ENCODE assay signal across 15 mouse cellular contexts in the genomic region with DNA sequence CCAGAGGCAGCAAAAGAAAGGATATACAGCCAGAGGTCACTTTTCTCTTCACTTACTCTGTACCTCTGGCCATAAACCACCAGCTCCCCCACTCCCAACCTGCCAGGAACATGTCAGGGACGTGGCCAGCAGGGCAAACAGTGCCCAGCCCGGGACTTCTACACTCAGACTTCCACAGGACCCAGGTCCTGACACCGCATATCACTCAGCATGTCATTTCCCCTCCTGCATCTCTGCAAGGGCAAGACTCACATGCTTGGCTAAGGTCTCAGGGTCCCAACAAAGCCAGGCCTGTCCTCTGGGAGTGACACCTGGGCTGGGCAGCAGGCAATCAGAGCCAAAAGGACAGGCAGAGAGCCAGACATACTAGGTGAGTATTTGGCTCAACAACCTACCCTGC. TPM values are rescaled to one million over a fixed set of nuclear protein-coding genes. Genes with fewer than 3 reads are reported as not detected.
DNase-seq lines count a peak whose midpoint lies in the region; ATAC-seq and TF ChIP-seq lines count a peak whose summit lies in the region.
"Had no signal": no experiment of that assay in that cellular context is flagged by ENCODE, and none has a peak within 500 bp of the region (broad histone marks: within the 10 kb centered on the region; RNA-seq: fewer than 3 reads in every experiment).

No protein-coding gene starts in this region.

- H3K9me3 ChIP-seq in heart, embryonic 10.5 days: no peaks in the 10 kb centered on the region
- no peaks in the 10 kb centered on the region for H3K9me3 ChIP-seq in embryonic facial prominence, embryonic 12.5 days
- H3K9me3 ChIP-seq in hindbrain, embryonic 13.5 days: no peaks in the 10 kb centered on the region
- H3K9me3 ChIP-seq: limb, embryonic 15.5 days; neural tube, embryonic 12.5 days had no signal

- TF ChIP-seq CTCF in kidney, adult 2 months (conservative IDR thresholded peaks at IDR 0.05; ENCODE audit: insufficient read depth, insufficient read length, low read depth, low read length): no peak

- peak; percentile 96 for DNase-seq in heart, adult 11 months
- DNase-seq in heart, embryonic 10.5 days (ENCODE audit: low spot score): no peak
- peak; percentile 41 for DNase-seq in kidney, adult 2 months
- no peak for DNase-seq in kidney, postnatal 10 days
- DNase-seq in urinary bladder, adult 18-20 months (ENCODE audit: low spot score in 2 of 2): no peak
- DNase-seq: adrenal gland, adult 2 months; cerebellum, adult 9-10 months; embryo, embryonic 11 days; gastrocnemius, postnatal 36 days; kidney, postnatal 14 days; lung, embryonic 14.5 days had no signal

- no peaks in the 10 kb centered on the region for H3K36me3 ChIP-seq in heart, embryonic 10.5 days
- no peaks in the 10 kb centered on the region for H3K36me3 ChIP-seq in kidney, adult 2 months (ENCODE audit: control insufficient read depth, insufficient read depth, low read length)
- no peaks in the 10 kb centered on the region for H3K36me3 ChIP-seq in embryonic facial prominence, embryonic 12.5 days
- H3K36me3 ChIP-seq in hindbrain, embryonic 13.5 days: no peaks in the 10 kb centered on the region
- H3K36me3 ChIP-seq: limb, embryonic 15.5 days; neural tube, embryonic 12.5 days had no signal

- peaks cover 19% of the 10 kb centered on the region for H3K4me1 ChIP-seq in heart, embryonic 10.5 days
- H3K4me1 ChIP-seq in kidney, adult 2 months (ENCODE audit: control insufficient read depth, insufficient read depth, low read length): peaks cover 7% of the 10 kb centered on the region; the same call in 1 of the 2 replicates
- peaks cover 22% of the 10 kb centered on the region for H3K4me1 ChIP-seq in embryonic facial prominence, embryonic 12.5 days
- peaks cover 41% of the 10 kb centered on the region for H3K4me1 ChIP-seq in hindbrain, embryonic 13.5 days (replicated peaks)

- H3K27me3 ChIP-seq in heart, embryonic 10.5 days (ENCODE audit: insufficient read depth, poor library complexity, severe bottlenecking): peaks cover 49% of the 10 kb centered on the region
- no peaks in the 10 kb centered on the region for H3K27me3 ChIP-seq in kidney, adult 2 months (replicated peaks; ENCODE audit: control insufficient read depth, insufficient read depth, low read length)
- 0 out of 2 replicates have a peak, but pooled peaks cover 2% of the 10 kb centered on the region for H3K27me3 ChIP-seq in embryonic facial prominence, embryonic 12.5 days
- H3K27me3 ChIP-seq in hindbrain, embryonic 13.5 days: no peaks in the 10 kb centered on the region

- H3K9ac ChIP-seq in embryonic facial prominence, embryonic 12.5 days: no peak overlapping the region
- H3K9ac ChIP-seq in hindbrain, embryonic 13.5 days: no peak overlapping the region
- H3K9ac ChIP-seq: limb, embryonic 15.5 days; lung, embryonic 14.5 days; neural tube, embryonic 12.5 days had no signal

- 47% methylated on average over 3 of the region's 3 CpGs for WGBS in heart, embryonic 10.5 days
- WGBS in kidney, adult 2 months: 59% methylated on average over 3 of the region's 3 CpGs
- 46% methylated on average over 3 of the region's 3 CpGs for WGBS in embryonic facial prominence, embryonic 12.5 days
- WGBS in hindbrain, embryonic 13.5 days: 60% methylated on average over 3 of the region's 3 CpGs

- no peak overlapping the region for H3K4me2 ChIP-seq in embryonic facial prominence, embryonic 12.5 days (replicated peaks)
- no peak overlapping the region for H3K4me2 ChIP-seq in hindbrain, embryonic 13.5 days
- H3K4me2 ChIP-seq: limb, embryonic 15.5 days; lung, embryonic 14.5 days; neural tube, embryonic 12.5 days had no signal

- no peak for ATAC-seq in embryonic facial prominence, embryonic 12.5 days (ENCODE audit: insufficient number of reproducible peaks, insufficient read depth, low FRiP score, low TSS enrichment)
- no peak for ATAC-seq in hindbrain, embryonic 13.5 days (ENCODE audit: low FRiP score)

- H3K4me3 ChIP-seq in heart, embryonic 10.5 days: no peak overlapping the region
- H3K4me3 ChIP-seq in kidney, adult 2 months (ENCODE audit: insufficient read depth, low read depth, low read length): no peak overlapping the region
- no peak overlapping the region for H3K4me3 ChIP-seq in embryonic facial prominence, embryonic 12.5 days
- no peak overlapping the region for H3K4me3 ChIP-seq in hindbrain, embryonic 13.5 days
- H3K4me3 ChIP-seq: limb, embryonic 15.5 days; neural tube, embryonic 12.5 days had no signal

- no peak for TF ChIP-seq POLR2A in kidney, adult 2 months (IDR thresholded peaks at IDR 0.05; ENCODE audit: low read depth, low read length)

- H3K27ac ChIP-seq in heart, embryonic 10.5 days: no peak overlapping the region
- H3K27ac ChIP-seq in kidney, adult 2 months (ENCODE audit: insufficient read depth, low read depth, low read length): peak overlapping the region; percentile 32
- peak overlapping the region; percentile 30; the same call in 1 of the 2 replicates for H3K27ac ChIP-seq in embryonic facial prominence, embryonic 12.5 days
- peak overlapping the region; percentile 18; the same call in 1 of the 2 replicates for H3K27ac ChIP-seq in hindbrain, embryonic 13.5 days
- H3K27ac ChIP-seq: neural tube, embryonic 12.5 days had no signal

RNA-seq across cellular contexts. Expression of gene Tns1, which starts 11.2 kb away (rescaled TPM):
- polyA plus RNA-seq in heart, embryonic 10.5 days (2016; fragmentation: Nextera tagmentation; extraction: Ambion mirVana): 49.8 and 75.4 TPM in 2 replicates
- polyA plus RNA-seq in kidney, adult 2 months (2012; rRNA removed): 400 and 465 TPM in 2 replicates
- polyA plus RNA-seq in embryonic facial prominence, embryonic 12.5 days (2016; fragmentation: Nextera tagmentation; extraction: Ambion mirVana): 38.8 and 39.4 TPM in 2 replicates
- 10.3 and 13.0 TPM in 2 replicates for polyA plus RNA-seq in hindbrain, embryonic 13.5 days (2015; fragmentation: Nextera tagmentation; extraction: Ambion mirVana)

RNA-seq across cellular contexts. Expression of gene Rufy4, which starts 12.3 kb away (rescaled TPM):
- polyA plus RNA-seq in heart, embryonic 10.5 days (2016; fragmentation: Nextera tagmentation; extraction: Ambion mirVana): 0.16 and 0.23 TPM in 2 replicates
- 2.4 and 3.3 TPM in 2 replicates for polyA plus RNA-seq in kidney, adult 2 months (2012; rRNA removed)
- polyA plus RNA-seq in embryonic facial prominence, embryonic 12.5 days (2016; fragmentation: Nextera tagmentation; extraction: Ambion mirVana): 0.22 and 0.26 TPM in 2 replicates
- 0.57 and 0.60 TPM in 2 replicates for polyA plus RNA-seq in hindbrain, embryonic 13.5 days (2015; fragmentation: Nextera tagmentation; extraction: Ambion mirVana)

RNA-seq across cellular contexts. Expression of gene Cxcr2, which starts 40.7 kb away (rescaled TPM):
- 0.09 and 0.20 TPM in 2 replicates for polyA plus RNA-seq in heart, embryonic 10.5 days (2016; fragmentation: Nextera tagmentation; extraction: Ambion mirVana)
- 0.07 and 0.55 TPM in 2 replicates for polyA plus RNA-seq in kidney, adult 2 months (2012; rRNA removed)
- 0.08 and 0.10 TPM in 2 replicates for polyA plus RNA-seq in embryonic facial prominence, embryonic 12.5 days (2016; fragmentation: Nextera tagmentation; extraction: Ambion mirVana)
- 0.10 and 0.17 TPM in 2 replicates for polyA plus RNA-seq in hindbrain, embryonic 13.5 days (2015; fragmentation: Nextera tagmentation; extraction: Ambion mirVana)
- polyA plus RNA-seq: adrenal gland, adult 2 months had no signal

Comparison
In these comparisons a context has a peak if more than half of its experiments do, and no peak if none do; other contexts are left out.
1. DNase-seq: peak in heart, adult 11 months (single experiment) and kidney, adult 2 months (single experiment); none in heart, embryonic 10.5 days (single experiment), kidney, postnatal 10 days (single experiment) and urinary bladder, adult 18-20 months (0 of 2).